Mouse (Mus musculus): ENCODE data around the gene Hdac9. TPM values are rescaled to one million over a fixed set of nuclear protein-coding genes. Genes with fewer than 3 reads are reported as not detected.

Gene Hdac9
- polyA plus RNA-seq, 1 experiment from 2014 or later = 5.3 TPM

DNA sequence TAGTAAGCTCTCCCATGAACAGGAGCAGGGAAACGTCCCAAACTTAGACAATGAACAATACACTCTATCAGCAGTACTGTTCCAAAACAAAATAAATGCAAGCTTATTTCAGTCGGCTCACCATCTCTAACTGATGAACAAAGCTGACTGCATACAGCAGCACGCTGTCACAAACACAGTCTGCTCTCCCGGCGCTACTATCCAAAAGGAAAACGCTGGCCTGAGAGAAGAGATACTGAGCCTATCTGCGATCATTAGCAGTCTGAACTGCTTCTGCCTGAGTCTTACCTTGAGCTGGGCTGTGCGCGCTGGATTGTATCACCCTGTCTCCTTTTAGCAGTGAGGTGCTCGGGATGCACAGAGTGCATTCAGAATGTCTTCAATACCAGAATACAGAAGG, 299.1 kb downstream of the Hdac9 start:
- Histone ChIP-seq H3K27ac (ENCODE audit: low read depth, low read length) (no peak overlapping the region), H3K9ac (ENCODE audit: low read depth, low read length) (no peak overlapping the region), H3K4me1 (ENCODE audit: control insufficient read depth, insufficient read depth, low read length) (no peaks in the 10 kb centered on the region), H3K36me3 (ENCODE audit: control insufficient read depth, insufficient read depth, low read length) (no peaks in the 10 kb centered on the region), H3K27me3 (ENCODE audit: control insufficient read depth, insufficient read depth, low read length) (no peaks in the 10 kb centered on the region), H3K4me2 (replicated peaks; ENCODE audit: low read depth, low read length) (no peak overlapping the region), H3K9me3 (ENCODE audit: control insufficient read depth, low read length) (no peaks in the 10 kb centered on the region), H3K4me3 (ENCODE audit: low read length) (no peak overlapping the region)
- WGBS = 86% methylated on average over 10 of the region's 10 CpGs
- ATAC-seq (ENCODE audit: low FRiP score, low TSS enrichment) = no peak

DNA sequence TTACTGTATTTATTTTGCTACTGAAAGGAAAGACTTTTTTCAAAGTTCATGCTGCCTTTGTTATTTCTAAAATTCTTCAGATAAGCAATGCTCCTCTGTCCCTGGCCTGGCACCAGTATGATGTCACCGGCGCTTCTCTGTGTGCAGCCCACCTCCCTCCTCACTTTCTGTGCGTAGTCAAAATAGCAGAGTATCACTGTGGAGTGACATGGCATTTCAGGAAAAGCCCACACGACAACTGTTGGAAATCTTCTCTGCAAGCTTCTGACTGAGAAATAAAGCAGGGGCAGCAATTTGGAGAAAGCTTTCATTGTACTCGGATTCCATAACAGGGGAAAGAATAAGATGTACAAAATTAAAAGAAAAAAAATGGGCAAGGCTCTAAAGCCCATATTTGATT, 302.1 kb downstream of the Hdac9 start:
- no peaks in the 10 kb centered on the region for H3K27me3 ChIP-seq (ENCODE audit: control insufficient read depth, insufficient read depth, low read length)
- no peak overlapping the region for H3K4me3 ChIP-seq (ENCODE audit: low read length)
- no peak overlapping the region for H3K9ac ChIP-seq (ENCODE audit: low read depth, low read length)
- H3K27ac ChIP-seq (ENCODE audit: low read depth, low read length) = no peak overlapping the region
- no peaks in the 10 kb centered on the region for H3K36me3 ChIP-seq (ENCODE audit: control insufficient read depth, insufficient read depth, low read length)
- no peaks in the 10 kb centered on the region for H3K4me1 ChIP-seq (ENCODE audit: control insufficient read depth, insufficient read depth, low read length)
- no peaks in the 10 kb centered on the region for H3K9me3 ChIP-seq (ENCODE audit: control insufficient read depth, low read length)
- no peak overlapping the region for H3K4me2 ChIP-seq (replicated peaks; ENCODE audit: low read depth, low read length)
- no peak for ATAC-seq (ENCODE audit: low FRiP score, low TSS enrichment)
- WGBS = 84% methylated on average over 5 of the region's 5 CpGs

DNA sequence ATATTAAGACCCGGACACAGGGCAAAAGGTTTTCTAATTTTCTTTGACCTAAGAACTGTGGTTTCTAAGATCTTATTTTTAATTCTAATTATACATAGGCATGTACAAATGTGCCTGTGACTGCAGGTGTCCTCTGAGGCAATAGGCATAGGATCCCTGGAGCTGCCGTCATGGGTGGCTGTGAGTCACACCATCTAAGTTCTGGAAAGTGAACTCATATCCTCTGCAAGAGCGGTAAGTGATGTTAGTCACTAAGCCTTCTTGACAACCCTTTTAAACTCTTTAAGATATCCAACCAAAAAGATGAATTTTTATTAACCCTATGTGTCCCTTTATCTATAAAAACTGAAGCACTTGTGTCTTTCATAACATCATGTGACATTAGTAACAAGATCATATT, 304.4 kb downstream of the Hdac9 start:
- no peaks in the 10 kb centered on the region for H3K36me3 ChIP-seq (ENCODE audit: control insufficient read depth, insufficient read depth, low read length)
- H3K27me3 ChIP-seq (ENCODE audit: control insufficient read depth, insufficient read depth, low read length) = no peaks in the 10 kb centered on the region
- no peaks in the 10 kb centered on the region for H3K4me1 ChIP-seq (ENCODE audit: control insufficient read depth, insufficient read depth, low read length)
- H3K27ac ChIP-seq (ENCODE audit: low read depth, low read length) = no peak overlapping the region
- ATAC-seq (ENCODE audit: low FRiP score, low TSS enrichment) = no peak
- H3K9me3 ChIP-seq (ENCODE audit: control insufficient read depth, low read length) = no peaks in the 10 kb centered on the region
- no peak overlapping the region for H3K4me3 ChIP-seq (ENCODE audit: low read length)
- H3K4me2 ChIP-seq (replicated peaks; ENCODE audit: low read depth, low read length) = no peak overlapping the region
- H3K9ac ChIP-seq (ENCODE audit: low read depth, low read length) = no peak overlapping the region
- 91% methylated on average over 3 of the region's 3 CpGs for WGBS

DNA sequence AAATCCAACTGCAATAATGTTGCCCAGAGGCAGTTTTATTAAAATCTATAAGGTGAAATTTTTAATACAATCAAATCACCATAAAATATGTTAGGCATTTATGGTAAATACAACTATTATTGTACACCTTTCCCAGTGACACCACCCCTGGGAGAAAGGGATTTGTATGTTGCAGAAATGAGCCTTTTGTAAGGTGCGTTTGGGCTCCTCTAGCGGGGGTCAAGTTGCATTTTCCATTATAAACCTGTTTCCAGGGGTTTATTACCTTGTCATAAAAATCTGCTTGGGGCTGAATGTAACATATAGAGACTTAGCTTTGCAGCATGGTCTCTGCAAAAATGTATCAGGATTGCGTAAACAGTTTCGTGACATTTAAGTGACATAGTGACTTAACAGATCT, 312.4 kb downstream of the Hdac9 start:
- Histone ChIP-seq H3K9me3 (ENCODE audit: control insufficient read depth, low read length) (no peaks in the 10 kb centered on the region), H3K36me3 (ENCODE audit: control insufficient read depth, insufficient read depth, low read length) (no peaks in the 10 kb centered on the region), H3K4me3 (ENCODE audit: low read length) (no peak overlapping the region), H3K27me3 (ENCODE audit: control insufficient read depth, insufficient read depth, low read length) (no peaks in the 10 kb centered on the region), H3K27ac (ENCODE audit: low read depth, low read length) (no peak overlapping the region), H3K4me1 (ENCODE audit: control insufficient read depth, insufficient read depth, low read length) (no peaks in the 10 kb centered on the region), H3K9ac (ENCODE audit: low read depth, low read length) (no peak overlapping the region), H3K4me2 (replicated peaks; ENCODE audit: low read depth, low read length) (no peak overlapping the region)
- 80% methylated on average over 4 of the region's 4 CpGs for WGBS
- no peak for ATAC-seq (ENCODE audit: low FRiP score, low TSS enrichment)

DNA sequence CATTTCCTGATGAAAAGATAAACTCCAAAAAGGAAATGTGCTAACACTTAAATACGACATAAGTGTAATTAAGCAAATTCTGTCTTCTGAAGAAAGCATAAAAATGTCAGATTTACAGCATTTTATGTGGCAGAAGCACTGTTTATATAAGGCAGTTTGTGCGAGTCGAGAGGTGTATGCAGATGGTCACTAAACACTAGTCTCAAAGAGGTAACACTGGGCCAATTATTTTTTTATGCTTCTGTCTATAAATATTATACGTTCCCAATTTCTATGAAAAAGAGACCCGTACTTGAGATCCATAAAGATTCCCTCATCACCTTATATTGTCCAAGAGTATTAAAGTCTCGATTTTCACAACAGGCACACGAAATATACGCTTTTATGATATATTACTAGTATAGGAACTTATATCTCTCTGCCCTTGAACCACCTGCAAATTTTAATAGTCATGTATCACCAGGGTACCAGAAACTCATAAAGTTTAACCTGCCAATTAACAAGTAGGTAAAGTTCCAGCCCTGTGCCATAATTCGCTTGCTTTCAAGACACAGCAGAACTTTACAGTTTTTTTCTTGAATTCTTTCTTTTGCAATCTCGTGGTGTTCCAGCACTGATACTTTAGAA, 322.6 kb downstream of the Hdac9 start:
- H3K4me2 ChIP-seq (replicated peaks; ENCODE audit: low read depth, low read length) = no peak overlapping the region
- H3K4me1 ChIP-seq (ENCODE audit: control insufficient read depth, insufficient read depth, low read length) = no peaks in the 10 kb centered on the region

DNA sequence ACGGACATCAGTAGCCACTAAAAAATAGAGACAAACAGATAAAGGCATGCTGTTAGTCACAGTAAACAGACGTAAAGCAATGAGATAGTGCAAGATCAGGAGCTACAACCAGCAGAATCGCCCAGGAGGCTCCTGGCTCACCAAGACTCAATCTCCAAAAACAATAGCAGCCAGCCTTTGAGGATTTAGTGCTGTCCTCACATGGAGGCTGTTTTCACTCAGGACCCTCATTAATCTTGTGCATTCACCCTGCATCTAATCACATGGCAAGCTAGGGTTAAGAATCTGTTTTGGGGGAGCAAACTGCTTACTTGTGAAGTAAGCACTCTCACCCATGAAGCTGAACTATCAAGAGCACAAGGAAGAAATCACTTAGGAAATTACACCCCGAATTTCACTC, 329.7 kb downstream of the Hdac9 start:
- H3K4me2 ChIP-seq (replicated peaks; ENCODE audit: low read depth, low read length) = no peak overlapping the region
- no peak for ATAC-seq (ENCODE audit: low FRiP score, low TSS enrichment)
- H3K9ac ChIP-seq (ENCODE audit: low read depth, low read length) = no peak overlapping the region
- no peaks in the 10 kb centered on the region for H3K4me1 ChIP-seq (ENCODE audit: control insufficient read depth, insufficient read depth, low read length)
- H3K27me3 ChIP-seq (ENCODE audit: control insufficient read depth, insufficient read depth, low read length) = no peaks in the 10 kb centered on the region
- 37% methylated on average over 4 of the region's 4 CpGs for WGBS
- no peak overlapping the region for H3K27ac ChIP-seq (ENCODE audit: low read depth, low read length)
- H3K9me3 ChIP-seq (ENCODE audit: control insufficient read depth, low read length) = no peaks in the 10 kb centered on the region
- H3K4me3 ChIP-seq (ENCODE audit: low read length) = no peak overlapping the region
- no peaks in the 10 kb centered on the region for H3K36me3 ChIP-seq (ENCODE audit: control insufficient read depth, insufficient read depth, low read length)

More for the DNA sequence above, 322.6 kb downstream of the Hdac9 start:
- H3K4me3 ChIP-seq (ENCODE audit: low read length) = no peak overlapping the region
- H3K36me3 ChIP-seq (ENCODE audit: control insufficient read depth, insufficient read depth, low read length) = no peaks in the 10 kb centered on the region
- H3K9ac ChIP-seq (ENCODE audit: low read depth, low read length) = no peak overlapping the region
- WGBS = 63% methylated on average over 10 of the region's 10 CpGs
- ATAC-seq (ENCODE audit: low FRiP score, low TSS enrichment) = no peak
- no peaks in the 10 kb centered on the region for H3K27me3 ChIP-seq (ENCODE audit: control insufficient read depth, insufficient read depth, low read length)
- H3K27ac ChIP-seq (ENCODE audit: low read depth, low read length) = no peak overlapping the region
- no peaks in the 10 kb centered on the region for H3K9me3 ChIP-seq (ENCODE audit: control insufficient read depth, low read length)

DNA sequence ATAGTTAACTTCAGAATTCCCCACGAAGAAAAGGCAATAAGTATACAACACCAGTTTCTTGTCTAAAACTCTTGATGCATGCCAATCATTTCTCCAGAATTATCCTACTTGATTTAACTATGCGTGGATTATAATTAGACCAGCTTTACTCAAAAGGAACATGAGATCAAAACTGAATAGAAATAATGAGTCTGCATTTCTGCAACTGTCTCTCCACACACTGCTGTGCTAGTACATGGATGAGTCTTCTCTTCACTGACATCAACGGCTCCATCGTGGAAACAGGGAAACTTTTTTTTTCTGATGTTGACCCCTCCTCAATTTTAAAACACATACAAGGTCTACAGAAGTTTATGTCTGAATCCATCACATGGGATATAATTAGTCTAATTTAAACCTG, 334.4 kb downstream of the Hdac9 start:
- WGBS = 93% methylated on average over 4 of the region's 4 CpGs
- no peaks in the 10 kb centered on the region for H3K27me3 ChIP-seq (ENCODE audit: control insufficient read depth, insufficient read depth, low read length)
- no peak overlapping the region for H3K4me3 ChIP-seq (ENCODE audit: low read length)

DNA sequence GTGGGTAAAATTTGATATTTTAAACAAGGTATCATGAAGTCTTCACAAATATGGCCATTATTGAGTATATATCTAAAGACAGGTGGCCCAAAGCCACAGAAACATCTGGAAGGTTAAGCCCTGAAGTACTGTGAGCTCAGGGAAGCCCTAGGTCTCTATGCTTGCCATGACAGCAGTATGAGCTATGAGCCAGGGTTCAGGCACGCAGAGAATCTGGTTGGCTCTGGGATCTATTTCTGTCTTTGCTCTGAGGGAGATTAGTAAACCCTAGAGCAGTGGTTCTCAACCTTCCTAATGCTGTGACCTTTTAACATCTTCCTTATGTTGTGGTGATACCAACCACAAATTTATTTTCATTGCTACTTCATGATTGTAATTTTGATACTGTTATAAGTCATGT, 337.7 kb downstream of the Hdac9 start:
- ATAC-seq (ENCODE audit: low FRiP score, low TSS enrichment) = no peak
- H3K27ac ChIP-seq (ENCODE audit: low read depth, low read length) = no peak overlapping the region

More for the DNA sequence above, 334.4 kb downstream of the Hdac9 start:
- Histone ChIP-seq H3K4me2 (replicated peaks; ENCODE audit: low read depth, low read length) (no peak overlapping the region), H3K36me3 (ENCODE audit: control insufficient read depth, insufficient read depth, low read length) (no peaks in the 10 kb centered on the region), H3K9me3 (ENCODE audit: control insufficient read depth, low read length) (no peaks in the 10 kb centered on the region), H3K27ac (ENCODE audit: low read depth, low read length) (no peak overlapping the region), H3K4me1 (ENCODE audit: control insufficient read depth, insufficient read depth, low read length) (no peaks in the 10 kb centered on the region), H3K9ac (ENCODE audit: low read depth, low read length) (no peak overlapping the region)
- ATAC-seq (ENCODE audit: low FRiP score, low TSS enrichment) = no peak

DNA sequence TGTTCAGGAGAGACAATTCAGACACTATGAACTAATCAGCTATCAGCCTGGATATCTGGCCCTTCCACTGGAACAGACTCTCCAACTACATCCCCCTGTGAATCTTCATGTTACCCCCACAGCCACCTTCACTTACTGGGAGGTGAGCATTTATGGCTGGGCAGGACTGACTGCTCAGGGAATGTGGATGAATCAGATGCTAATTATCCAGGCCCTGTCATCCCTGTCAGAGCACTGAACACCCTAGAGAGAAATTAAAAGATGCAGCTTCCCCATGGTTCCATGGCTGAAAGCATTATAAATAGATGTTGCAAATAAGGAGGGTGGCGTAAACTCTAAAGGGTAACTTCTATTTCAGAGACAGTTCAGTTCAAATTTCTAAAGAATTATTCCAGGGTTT, 345.8 kb downstream of the Hdac9 start:
- no peak overlapping the region for H3K4me2 ChIP-seq (replicated peaks; ENCODE audit: low read depth, low read length)
- WGBS = 89% methylated on average over 1 of the region's 1 CpGs
- no peak overlapping the region for H3K27ac ChIP-seq (ENCODE audit: low read depth, low read length)
- H3K9ac ChIP-seq (ENCODE audit: low read depth, low read length) = no peak overlapping the region
- no peaks in the 10 kb centered on the region for H3K36me3 ChIP-seq (ENCODE audit: control insufficient read depth, insufficient read depth, low read length)
- H3K27me3 ChIP-seq (ENCODE audit: control insufficient read depth, insufficient read depth, low read length) = no peaks in the 10 kb centered on the region
- H3K4me3 ChIP-seq (ENCODE audit: low read length) = no peak overlapping the region
- H3K4me1 ChIP-seq (ENCODE audit: control insufficient read depth, insufficient read depth, low read length) = no peaks in the 10 kb centered on the region
- H3K9me3 ChIP-seq (ENCODE audit: control insufficient read depth, low read length) = no peaks in the 10 kb centered on the region
- no peak for ATAC-seq (ENCODE audit: low FRiP score, low TSS enrichment)

More for the DNA sequence above, 337.7 kb downstream of the Hdac9 start:
- Histone ChIP-seq H3K4me3 (ENCODE audit: low read length) (no peak overlapping the region), H3K4me2 (replicated peaks; ENCODE audit: low read depth, low read length) (no peak overlapping the region), H3K27me3 (ENCODE audit: control insufficient read depth, insufficient read depth, low read length) (no peaks in the 10 kb centered on the region), H3K4me1 (ENCODE audit: control insufficient read depth, insufficient read depth, low read length) (no peaks in the 10 kb centered on the region), H3K9ac (ENCODE audit: low read depth, low read length) (no peak overlapping the region), H3K9me3 (ENCODE audit: control insufficient read depth, low read length) (no peaks in the 10 kb centered on the region), H3K36me3 (ENCODE audit: control insufficient read depth, insufficient read depth, low read length) (no peaks in the 10 kb centered on the region)
- 81% methylated on average over 1 of the region's 1 CpGs for WGBS
